Mouse (Mus musculus) liver, postnatal 0 days (tissue): ENCODE measurements around the gene Eif2b3. TPM values are rescaled to one million over a fixed set of nuclear protein-coding genes. Genes with fewer than 3 reads are reported as not detected.

Experiments
- ATAC-seq: fragments of 200-750 bp; cut with Nextera tagmentation; 2 replicates; pipeline ENCODE4 v1.8.0; 2017; ENCODE audit warnings: mild to moderate bottlenecking, moderate library complexity
- DNase-seq: peaks from one replicate; pipeline ENCODE4 v3.0.0-alpha.2; 2016
- H3K27ac ChIP-seq: fragments of 300-500 bp; sonication (generic); 2 replicates; pipeline ENCODE4 v1.5.1; 2014; ENCODE audit warnings: antibody characterized with exemption, moderate library complexity, mild to moderate bottlenecking, low read depth
- H3K27me3 ChIP-seq: fragments of 300-500 bp; sonication (generic); 2 replicates; pipeline ENCODE4 v1.6.1; 2014; ENCODE audit warnings: low read length, control low read depth, mixed read lengths; ENCODE audit not compliant: insufficient read depth
- H3K36me3 ChIP-seq: fragments of 300-500 bp; sonication (generic); replicated peaks from 2 replicates; pipeline ENCODE4 v1.6.1; 2014; ENCODE audit warnings: mild to moderate bottlenecking, control low read depth, low read length, moderate library complexity, mixed read lengths; ENCODE audit not compliant: insufficient read depth
- H3K4me1 ChIP-seq: fragments of 300-500 bp; sonication (generic); 2 replicates; pipeline ENCODE4 v1.6.1; 2014; ENCODE audit warnings: antibody characterized with exemption, mild to moderate bottlenecking, control low read depth; ENCODE audit not compliant: insufficient read depth
- H3K4me2 ChIP-seq: fragments of 300-500 bp; sonication (generic); 2 replicates; pipeline ENCODE4 v1.6.1; 2014; ENCODE audit warnings: low read depth, mild to moderate bottlenecking, low read length, moderate library complexity, mixed read lengths
- H3K4me3 ChIP-seq: fragments of 300-500 bp; sonication (generic); 2 replicates; pipeline ENCODE4 v1.5.1; 2014; ENCODE audit warnings: low read depth, low read length
- H3K9ac ChIP-seq: fragments of 300-500 bp; sonication (generic); replicated peaks from 2 replicates; pipeline ENCODE4 v1.6.1; 2014; ENCODE audit warnings: mild to moderate bottlenecking, moderate library complexity
- H3K9me3 ChIP-seq: fragments of 300-500 bp; sonication (generic); 2 replicates; pipeline ENCODE4 v1.6.1; 2016; ENCODE audit warnings: mild to moderate bottlenecking, control low read depth, low read length, mixed read lengths
- CTCF ChIP-seq: sonication (generic); IDR thresholded peaks from 2 replicates; pipeline ENCODE4 v1.5.1; 2016; ENCODE audit warnings: antibody characterized with exemption, low read depth
- EP300 ChIP-seq: IDR thresholded peaks from 2 replicates; pipeline ENCODE4 v1.6.1; 2016; ENCODE audit warnings: antibody characterized with exemption, low read depth, mild to moderate bottlenecking
- WGBS: fragments of 180-500 bp; shearing (Covaris S2); extraction: QIAGEN DNeasy Blood & Tissue Kit; methylation state at CpG from one replicate; pipeline ENCODE4 v1.1.7; 2014; ENCODE audit not compliant: insufficient replicate concordance; 5-methylcytosine and 5-hydroxymethylcytosine counted together
- polyA plus RNA-seq: library from polyadenylated mRNA; unstranded; fragments of >200 nt; fragmentation: Nextera tagmentation; extraction: Ambion mirVana; gene quantifications from 2 replicates; pipeline ENCODE4 v1.2.1, GENCODE M21; 2015

The Eif2b3 gene
- polyA plus RNA-seq, 1 experiment from 2014 or later = 18.5 TPM

GRCm38 (mm10) chr4:117136034-117136433 lies 116.8 kb downstream of the Eif2b3 start:
- H3K36me3 ChIP-seq = peaks cover 6% of the 10 kb centered on the region; the same call in 1 of the 2 replicates
- peaks cover 17% of the 10 kb centered on the region for H3K27me3 ChIP-seq
- no peak for TF ChIP-seq CTCF
- TF ChIP-seq EP300 = peak; percentile 92
- DNase-seq (peak; percentile 78), ATAC-seq (peak; percentile 88)
- H3K4me3 ChIP-seq = no peak overlapping the region
- H3K4me1 ChIP-seq = peaks cover 30% of the 10 kb centered on the region
- H3K27ac ChIP-seq = peak overlapping the region; percentile 85
- peak overlapping the region; percentile 26 for H3K9ac ChIP-seq
- H3K4me2 ChIP-seq = peak overlapping the region; percentile 33
- 17% methylated on average over 8 of the region's 8 CpGs for WGBS
- no peaks in the 10 kb centered on the region for H3K9me3 ChIP-seq

Other genes starting within 250 kb of the Eif2b3 start
- 9.2 and 9.3 TPM in 2 replicates for gene Toe1, start 211.8 kb upstream of the Eif2b3 start, polyA plus RNA-seq
- gene Mutyh, start 211.7 kb upstream of the Eif2b3 start, polyA plus RNA-seq = 1.4 and 1.7 TPM in 2 replicates
- 0.22 TPM in 1 of 2 replicates, not detected in the other for gene Hpdl, start 197.7 kb upstream of the Eif2b3 start, polyA plus RNA-seq
- 0.06 TPM in 2 replicates for gene Zswim5, start 142.0 kb upstream of the Eif2b3 start, polyA plus RNA-seq
- gene Urod, start 25.0 kb upstream of the Eif2b3 start, polyA plus RNA-seq = 245 and 255 TPM in 2 replicates
- gene Hectd3, start 24.1 kb upstream of the Eif2b3 start, polyA plus RNA-seq = 4.7 and 5.2 TPM in 2 replicates
- 0.43 and 0.52 TPM in 2 replicates for gene Ptch2, start 76.7 kb downstream of the Eif2b3 start, polyA plus RNA-seq
- 2.3 and 2.5 TPM in 2 replicates for gene Btbd19, start 106.3 kb downstream of the Eif2b3 start, polyA plus RNA-seq
- gene Tctex1d4, start 107.4 kb downstream of the Eif2b3 start, polyA plus RNA-seq = 0.33 TPM in 1 of 2 replicates, not detected in the other
- 4.8 TPM in 2 replicates for gene Plk3, start 114.6 kb downstream of the Eif2b3 start, polyA plus RNA-seq
- gene Rps8, start 136.8 kb downstream of the Eif2b3 start, polyA plus RNA-seq = 543 and 557 TPM in 2 replicates
- 10.7 and 11.8 TPM in 2 replicates for gene Kif2c, start 163.2 kb downstream of the Eif2b3 start, polyA plus RNA-seq
- gene Tmem53, start 232.5 kb downstream of the Eif2b3 start, polyA plus RNA-seq = 48.6 and 57.1 TPM in 2 replicates
- not detected in 2 replicates for gene Armh1, start 232.7 kb downstream of the Eif2b3 start, polyA plus RNA-seq